Mouse (Mus musculus) stomach, embryonic 16.5 days (tissue): ENCODE results near the gene Ubqln4. TPM values are rescaled to one million over a fixed set of nuclear protein-coding genes. Genes with fewer than 3 reads are reported as not detected.

ENCODE experiments used
- ATAC-seq: fragments of 200-750 bp; cut with Nextera tagmentation; 2 replicates; pipeline ENCODE4 v1.8.0; 2017; ENCODE audit warnings: moderate number of reproducible peaks, moderate TSS enrichment; ENCODE audit not compliant: insufficient read depth, low FRiP score
- H3K27ac ChIP-seq: fragments of 300-500 bp; sonication (generic); 2 replicates; pipeline ENCODE4 v1.5.1; 2014; ENCODE audit warnings: low read length
- H3K27me3 ChIP-seq: fragments of 300-500 bp; sonication (generic); 2 replicates; pipeline ENCODE4 v1.6.1; 2014; ENCODE audit warnings: low read length, control low read depth, mixed read lengths; ENCODE audit not compliant: control insufficient read depth, insufficient read depth
- H3K36me3 ChIP-seq: fragments of 300-500 bp; sonication (generic); 2 replicates; pipeline ENCODE4 v1.6.1; 2014; ENCODE audit warnings: low read length; ENCODE audit not compliant: control insufficient read depth, insufficient read depth
- H3K4me1 ChIP-seq: fragments of 300-500 bp; sonication (generic); 2 replicates; pipeline ENCODE4 v1.6.1; 2014; ENCODE audit warnings: low read length, control low read depth, mixed read lengths; ENCODE audit not compliant: control insufficient read depth, insufficient read depth
- H3K4me2 ChIP-seq: fragments of 300-500 bp; sonication (generic); 2 replicates; pipeline ENCODE4 v1.6.1; 2014; ENCODE audit warnings: low read depth, low read length, mixed read lengths
- H3K4me3 ChIP-seq: fragments of 300-500 bp; sonication (generic); replicated peaks from 2 replicates; pipeline ENCODE4 v1.5.1; 2014; ENCODE audit warnings: mild to moderate bottlenecking, low read length
- H3K9ac ChIP-seq: fragments of 300-500 bp; sonication (generic); 2 replicates; pipeline ENCODE4 v1.6.1; 2014; ENCODE audit warnings: low read length
- H3K9me3 ChIP-seq: fragments of 300-500 bp; sonication (generic); replicated peaks from 2 replicates; pipeline ENCODE4 v1.6.1; 2016; ENCODE audit warnings: low read length, control low read depth; ENCODE audit not compliant: control insufficient read depth
- WGBS: fragments of 180-500 bp; shearing (Covaris S2); extraction: QIAGEN DNeasy Blood & Tissue Kit; methylation state at CpG from one replicate; pipeline ENCODE4 v1.1.7; 2014; 5-methylcytosine and 5-hydroxymethylcytosine counted together
- polyA plus RNA-seq: library from polyadenylated mRNA; unstranded; fragments of >200 nt; fragmentation: Nextera tagmentation; extraction: Ambion mirVana; gene quantifications from 2 replicates; pipeline ENCODE4 v1.2.1, GENCODE M21; 2015

Ubqln4 gene
- polyA plus RNA-seq, 1 experiment from 2014 or later = 33.3 TPM

- ATAC-seq = no peak
- Histone ChIP-seq H3K27ac (no peak overlapping the region), H3K36me3 (peaks cover 49% of the 10 kb centered on the region), H3K4me1 (no peaks in the 10 kb centered on the region), H3K9me3 (no peaks in the 10 kb centered on the region), H3K4me3 (no peak overlapping the region), H3K27me3 (no peaks in the 10 kb centered on the region), H3K9ac (no peak overlapping the region), H3K4me2 (no peak overlapping the region)
- WGBS = 91% methylated on average over 3 of the region's 3 CpGs
Observed at GRCm38 (mm10) chr3:88566116-88566515, 12.6 kb downstream of the Ubqln4 start.

- no peak for ATAC-seq
- 81% methylated on average over 4 of the region's 4 CpGs for WGBS
- no peaks in the 10 kb centered on the region for H3K4me1 ChIP-seq
- peaks cover 49% of the 10 kb centered on the region for H3K36me3 ChIP-seq
- H3K9ac ChIP-seq = no peak overlapping the region
- no peak overlapping the region for H3K27ac ChIP-seq
- no peak overlapping the region for H3K4me3 ChIP-seq
- no peak overlapping the region for H3K4me2 ChIP-seq
- H3K27me3 ChIP-seq = no peaks in the 10 kb centered on the region
- no peaks in the 10 kb centered on the region for H3K9me3 ChIP-seq
Observed at GRCm38 (mm10) chr3:88566536-88567061, 13.0 kb downstream of the Ubqln4 start.

GRCm38 (mm10) chr3:88567892-88568291, 14.3 kb downstream of the Ubqln4 start:
- no peaks in the 10 kb centered on the region for H3K4me1 ChIP-seq
- H3K4me2 ChIP-seq = no peak overlapping the region
- peaks cover 47% of the 10 kb centered on the region for H3K36me3 ChIP-seq
- WGBS = 84% methylated on average over 6 of the region's 6 CpGs
- H3K27me3 ChIP-seq = no peaks in the 10 kb centered on the region
- H3K9me3 ChIP-seq = no peaks in the 10 kb centered on the region
- H3K9ac ChIP-seq = no peak overlapping the region
- no peak for ATAC-seq
- no peak overlapping the region for H3K4me3 ChIP-seq
- no peak overlapping the region for H3K27ac ChIP-seq

GRCm38 (mm10) chr3:88568615-88569014, 15.1 kb downstream of the Ubqln4 start:
- H3K4me3 ChIP-seq = no peak overlapping the region
- ATAC-seq = no peak
- peaks cover 43% of the 10 kb centered on the region for H3K36me3 ChIP-seq
- H3K27me3 ChIP-seq = no peaks in the 10 kb centered on the region
- no peaks in the 10 kb centered on the region for H3K9me3 ChIP-seq
- H3K9ac ChIP-seq = no peak overlapping the region
- no peak overlapping the region for H3K4me2 ChIP-seq
- H3K27ac ChIP-seq = no peak overlapping the region
- no peaks in the 10 kb centered on the region for H3K4me1 ChIP-seq
- WGBS = 92% methylated on average over 2 of the region's 2 CpGs

- no peak overlapping the region for H3K4me3 ChIP-seq
- H3K27ac ChIP-seq = no peak overlapping the region
- H3K9me3 ChIP-seq = no peaks in the 10 kb centered on the region
- 85% methylated on average over 2 of the region's 2 CpGs for WGBS
- H3K27me3 ChIP-seq = no peaks in the 10 kb centered on the region
- peaks cover 38% of the 10 kb centered on the region for H3K36me3 ChIP-seq
- ATAC-seq = no peak
- no peak overlapping the region for H3K9ac ChIP-seq
- no peaks in the 10 kb centered on the region for H3K4me1 ChIP-seq
- no peak overlapping the region for H3K4me2 ChIP-seq
Observed at GRCm38 (mm10) chr3:88569093-88569492, 15.5 kb downstream of the Ubqln4 start.

GRCm38 (mm10) chr3:88569694-88570093, 16.1 kb downstream of the Ubqln4 start:
- no peaks in the 10 kb centered on the region for H3K9me3 ChIP-seq
- 92% methylated on average over 5 of the region's 5 CpGs for WGBS
- no peak overlapping the region for H3K4me2 ChIP-seq
- H3K36me3 ChIP-seq = peaks cover 37% of the 10 kb centered on the region
- no peak for ATAC-seq
- H3K4me3 ChIP-seq = no peak overlapping the region
- no peak overlapping the region for H3K27ac ChIP-seq
- no peaks in the 10 kb centered on the region for H3K4me1 ChIP-seq
- H3K9ac ChIP-seq = no peak overlapping the region
- no peaks in the 10 kb centered on the region for H3K27me3 ChIP-seq

- no peak for ATAC-seq
- 90% methylated on average over 10 of the region's 10 CpGs for WGBS
- peaks cover 33% of the 10 kb centered on the region for H3K36me3 ChIP-seq
- H3K4me1 ChIP-seq = no peaks in the 10 kb centered on the region
- no peak overlapping the region for H3K4me2 ChIP-seq
- H3K27me3 ChIP-seq = no peaks in the 10 kb centered on the region
- no peak overlapping the region for H3K4me3 ChIP-seq
- H3K27ac ChIP-seq = no peak overlapping the region
- no peak overlapping the region for H3K9ac ChIP-seq
- no peaks in the 10 kb centered on the region for H3K9me3 ChIP-seq
Observed at GRCm38 (mm10) chr3:88570341-88570740, 16.8 kb downstream of the Ubqln4 start.

- no peak for ATAC-seq
- WGBS = 89% methylated on average over 1 of the region's 1 CpGs
Observed at GRCm38 (mm10) chr3:88571856-88572255, 18.3 kb downstream of the Ubqln4 start.

GRCm38 (mm10) chr3:88572835-88573234, 19.3 kb downstream of the Ubqln4 start:
- no peak for ATAC-seq
- H3K4me1 ChIP-seq = no peaks in the 10 kb centered on the region

More at GRCm38 (mm10) chr3:88571856-88572255, 18.3 kb downstream of the Ubqln4 start:
- no peaks in the 10 kb centered on the region for H3K9me3 ChIP-seq
- H3K9ac ChIP-seq = no peak overlapping the region
- no peak overlapping the region for H3K27ac ChIP-seq
- no peaks in the 10 kb centered on the region for H3K27me3 ChIP-seq
- no peak overlapping the region for H3K4me2 ChIP-seq
- H3K36me3 ChIP-seq = peaks cover 21% of the 10 kb centered on the region
- H3K4me3 ChIP-seq = no peak overlapping the region
- H3K4me1 ChIP-seq = no peaks in the 10 kb centered on the region

More at GRCm38 (mm10) chr3:88572835-88573234, 19.3 kb downstream of the Ubqln4 start:
- WGBS = 62% methylated on average over 2 of the region's 2 CpGs
- Histone ChIP-seq H3K36me3 (peaks cover 14% of the 10 kb centered on the region), H3K9me3 (no peaks in the 10 kb centered on the region), H3K4me2 (no peak overlapping the region), H3K27me3 (no peaks in the 10 kb centered on the region), H3K9ac (no peak overlapping the region), H3K27ac (no peak overlapping the region), H3K4me3 (no peak overlapping the region)
